Mouse (Mus musculus): ENCODE results near the gene Cadm4.

DNA sequence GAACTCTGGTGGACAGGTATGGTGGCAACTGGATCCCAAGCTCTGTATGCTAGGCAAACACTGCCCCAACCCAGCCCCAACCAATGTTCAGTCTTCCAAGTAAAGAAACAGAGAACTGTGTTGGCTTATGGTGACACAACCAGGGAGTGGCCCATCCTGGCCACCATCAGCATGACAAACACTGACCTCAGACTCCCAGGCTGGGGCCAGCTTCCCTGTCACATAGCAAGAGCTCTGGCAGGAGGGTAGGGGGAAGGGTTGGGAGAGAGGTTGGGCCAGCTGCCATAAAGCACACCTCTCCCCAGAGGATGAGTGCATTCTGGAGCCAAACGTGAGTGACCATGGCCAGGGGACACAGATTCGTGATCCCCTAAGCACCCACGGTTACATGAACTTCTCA is 22.0 kb upstream of the Cadm4 start:
- TF ChIP-seq CTCF (conservative IDR thresholded peaks at IDR 0.05 in 1 of 2, IDR thresholded peaks at IDR 0.05 in 1 of 2; ENCODE audit: low read depth in 2 of 2, low read length in 2 of 2) (no peak), MAX (IDR thresholded peaks at IDR 0.05; ENCODE audit: low read length) (no peak), TCF12 (IDR thresholded peaks at IDR 0.05; ENCODE audit: low read depth, low read length) (no peak), IRF4 (IDR thresholded peaks at IDR 0.05; ENCODE audit: low read depth, low read length) (no peak)
